Mouse (Mus musculus) forebrain, postnatal 0 days (tissue): Measurements from ENCODE around the gene Rad51b. TPM values are rescaled to one million over a fixed set of nuclear protein-coding genes. Genes with fewer than 3 reads are reported as not detected.

Source experiments
- ATAC-seq: fragments of 200-750 bp; cut with Nextera tagmentation; 2 replicates; pipeline ENCODE4 v1.8.0; 2017; ENCODE audit warnings: mild to moderate bottlenecking, moderate library complexity
- DNase-seq: peaks from one replicate; pipeline ENCODE4 v3.0.0-alpha.2; 2015
- H3K27ac ChIP-seq: fragments of 300-500 bp; sonication (generic); 2 replicates; pipeline ENCODE4 v1.5.1; 2014; ENCODE audit warnings: low read depth, mild to moderate bottlenecking, antibody characterized with exemption, low read length, moderate library complexity, mixed read lengths
- H3K27me3 ChIP-seq: fragments of 300-500 bp; sonication (generic); 2 replicates; pipeline ENCODE4 v1.6.1; 2014; ENCODE audit warnings: mild to moderate bottlenecking, low read length, mixed read lengths; ENCODE audit not compliant: insufficient read depth
- H3K36me3 ChIP-seq: fragments of 300-500 bp; sonication (generic); 2 replicates; pipeline ENCODE4 v1.6.1; 2014; ENCODE audit warnings: mild to moderate bottlenecking, moderate library complexity; ENCODE audit not compliant: insufficient read depth
- H3K4me1 ChIP-seq: fragments of 300-500 bp; sonication (generic); 2 replicates; pipeline ENCODE4 v1.6.1; 2014; ENCODE audit warnings: antibody characterized with exemption; ENCODE audit not compliant: insufficient read depth
- H3K4me2 ChIP-seq: fragments of 300-500 bp; sonication (generic); 2 replicates; pipeline ENCODE4 v1.6.1; 2014; ENCODE audit warnings: low read depth, mild to moderate bottlenecking, moderate library complexity
- H3K4me3 ChIP-seq: fragments of 300-500 bp; sonication (generic); 2 replicates; pipeline ENCODE4 v1.5.1; 2014; ENCODE audit warnings: low read depth, low read length, mixed read lengths
- H3K9ac ChIP-seq: fragments of 300-500 bp; sonication (generic); 2 replicates; pipeline ENCODE4 v1.6.1; 2014; ENCODE audit warnings: mild to moderate bottlenecking
- H3K9me3 ChIP-seq: fragments of 300-500 bp; sonication (generic); 2 replicates; pipeline ENCODE4 v1.6.1; 2016; ENCODE audit warnings: low read length
- CTCF ChIP-seq: sonication (generic); IDR thresholded peaks from 2 replicates; pipeline ENCODE4 v1.5.1; 2016; ENCODE audit warnings: antibody characterized with exemption, control low read depth, low read depth
- WGBS: fragments of 180-500 bp; shearing (Covaris S2); extraction: QIAGEN DNeasy Blood & Tissue Kit; methylation state at CpG from one replicate; pipeline ENCODE4 v1.1.7; 2014; 5-methylcytosine and 5-hydroxymethylcytosine counted together
- polyA plus RNA-seq: library from polyadenylated mRNA; unstranded; fragments of >200 nt; fragmentation: Nextera tagmentation; extraction: Ambion mirVana; gene quantifications from 2 replicates; pipeline ENCODE4 v1.2.1, GENCODE M21; 2015
- total RNA-seq: library from RNA; depleted of rRNA; stranded (reverse); fragments of >200 nt; gene quantifications from 2 replicates; pipeline ENCODE4 v1.2.3, GENCODE M21; 2014

Rad51b gene
- total and polyA plus RNA-seq, 2 experiments from 2014 or later, result 0.62 to 1.1 TPM

- H3K27me3 ChIP-seq, result no peaks in the 10 kb centered on the region
- H3K9me3 ChIP-seq, result no peaks in the 10 kb centered on the region
- no peak overlapping the region for H3K4me2 ChIP-seq
- no peak overlapping the region for H3K27ac ChIP-seq
- 17% methylated on average over 12 of the region's 12 CpGs for WGBS
- TF ChIP-seq CTCF, result no peak
- no peak overlapping the region for H3K9ac ChIP-seq
- H3K36me3 ChIP-seq, result no peaks in the 10 kb centered on the region
- H3K4me3 ChIP-seq, result no peak overlapping the region
- DNase-seq (no peak), ATAC-seq (no peak)
- no peaks in the 10 kb centered on the region for H3K4me1 ChIP-seq
Observed at GRCm38 (mm10) chr12:79455061-79455847, 158.2 kb downstream of the Rad51b start.

- Histone ChIP-seq H3K36me3 (no peaks in the 10 kb centered on the region), H3K4me2 (no peak overlapping the region), H3K27ac (no peak overlapping the region), H3K4me1 (no peaks in the 10 kb centered on the region), H3K4me3 (no peak overlapping the region), H3K9me3 (no peaks in the 10 kb centered on the region), H3K9ac (no peak overlapping the region), H3K27me3 (no peaks in the 10 kb centered on the region)
- no peak for ATAC-seq
- TF ChIP-seq CTCF, result no peak
- 10% methylated on average over 3 of the region's 3 CpGs for WGBS
- no peak for DNase-seq
Observed at GRCm38 (mm10) chr12:79455848-79456164, 158.7 kb downstream of the Rad51b start.

- TF ChIP-seq CTCF, result no peak
- ATAC-seq (no peak), DNase-seq (no peak)
- H3K4me1 ChIP-seq, result no peaks in the 10 kb centered on the region
- no peaks in the 10 kb centered on the region for H3K36me3 ChIP-seq
- H3K27ac ChIP-seq, result no peak overlapping the region
- H3K27me3 ChIP-seq, result no peaks in the 10 kb centered on the region
- H3K4me3 ChIP-seq, result no peak overlapping the region
- no peak overlapping the region for H3K4me2 ChIP-seq
- no peak overlapping the region for H3K9ac ChIP-seq
- no peaks in the 10 kb centered on the region for H3K9me3 ChIP-seq
- 71% methylated on average over 9 of the region's 9 CpGs for WGBS
Observed at GRCm38 (mm10) chr12:79456251-79456650, 159.2 kb downstream of the Rad51b start.

DNA sequence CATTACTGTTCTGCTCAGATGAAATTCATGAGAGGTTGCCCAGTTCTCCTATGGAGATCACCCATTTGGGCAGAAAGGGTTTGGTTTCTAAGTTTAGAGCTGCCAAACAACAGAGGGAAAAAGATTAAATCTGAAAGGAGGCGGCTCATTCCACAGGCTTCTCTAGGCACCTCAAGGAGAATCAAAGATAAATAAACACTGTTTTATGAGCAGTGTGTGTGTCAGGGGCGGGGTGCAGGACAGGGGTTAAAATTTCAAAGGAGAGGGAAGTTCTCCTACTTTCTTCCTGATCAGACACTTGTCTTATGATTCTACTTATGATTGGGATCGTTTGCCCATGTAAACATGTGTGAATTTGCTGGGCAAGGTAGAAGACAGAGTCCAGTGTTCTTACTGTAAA lies 166.3 kb downstream of the Rad51b start:
- no peaks in the 10 kb centered on the region for H3K36me3 ChIP-seq
- no peak for TF ChIP-seq CTCF
- DNase-seq (no peak), ATAC-seq (no peak)
- H3K27me3 ChIP-seq, result no peaks in the 10 kb centered on the region
- H3K4me2 ChIP-seq, result no peak overlapping the region
- WGBS, result 78% methylated on average over 3 of the region's 3 CpGs
- H3K9me3 ChIP-seq, result no peaks in the 10 kb centered on the region
- no peak overlapping the region for H3K4me3 ChIP-seq
- no peak overlapping the region for H3K9ac ChIP-seq
- H3K27ac ChIP-seq, result no peak overlapping the region
- H3K4me1 ChIP-seq, result no peaks in the 10 kb centered on the region

DNA sequence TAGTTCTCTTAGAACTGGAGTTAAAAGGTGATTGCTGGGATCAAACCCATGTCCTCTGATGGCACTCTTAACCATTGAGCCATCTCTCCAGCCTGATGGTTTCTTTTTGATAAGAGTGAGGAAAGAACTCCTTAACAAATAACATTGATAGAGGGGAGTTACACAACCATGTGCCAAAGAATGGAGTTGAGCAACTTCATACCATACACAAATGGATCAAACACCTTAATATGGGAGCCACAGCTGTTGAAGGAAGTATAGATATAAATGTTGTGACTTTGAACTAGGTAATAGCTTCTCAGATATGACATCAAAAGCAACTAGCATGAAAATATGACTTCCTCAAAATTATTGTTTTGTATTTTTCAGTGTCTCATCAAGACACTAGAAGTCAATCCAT lies 173.0 kb downstream of the Rad51b start:
- Histone ChIP-seq H3K27me3 (no peaks in the 10 kb centered on the region), H3K4me2 (no peak overlapping the region), H3K27ac (no peak overlapping the region), H3K4me1 (no peaks in the 10 kb centered on the region), H3K4me3 (no peak overlapping the region), H3K9me3 (no peaks in the 10 kb centered on the region), H3K36me3 (no peaks in the 10 kb centered on the region), H3K9ac (no peak overlapping the region)
- TF ChIP-seq CTCF, result no peak
- ATAC-seq (no peak), DNase-seq (no peak)

DNA sequence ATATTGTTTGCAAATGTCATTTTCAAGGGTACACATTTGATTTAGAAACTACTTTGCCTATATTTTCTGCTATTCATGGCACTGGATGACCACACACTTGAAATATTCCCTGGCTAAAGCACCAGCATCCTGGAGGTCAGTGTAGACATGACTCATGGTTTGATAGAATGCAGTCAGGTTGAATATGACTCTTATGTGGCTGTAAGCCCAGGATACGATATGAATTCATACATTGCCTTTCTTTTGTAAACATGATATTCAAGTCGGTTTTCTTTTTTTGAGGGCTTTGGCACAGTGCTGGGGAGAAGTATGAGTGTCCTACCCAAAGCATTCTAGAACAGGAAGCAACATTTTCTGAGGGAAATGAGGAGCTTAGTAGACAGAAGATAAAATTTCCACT lies 174.8 kb downstream of the Rad51b start:
- Histone ChIP-seq H3K4me3 (no peak overlapping the region), H3K27ac (no peak overlapping the region), H3K9me3 (no peaks in the 10 kb centered on the region), H3K36me3 (no peaks in the 10 kb centered on the region), H3K9ac (no peak overlapping the region), H3K27me3 (no peaks in the 10 kb centered on the region), H3K4me2 (no peak overlapping the region), H3K4me1 (no peaks in the 10 kb centered on the region)
- TF ChIP-seq CTCF, result no peak
- no peak for ATAC-seq
- DNase-seq, result no peak
- 90% methylated on average over 2 of the region's 2 CpGs for WGBS

GRCm38 (mm10) chr12:79476413-79477046 lies 179.4 kb downstream of the Rad51b start:
- Histone ChIP-seq H3K36me3 (no peaks in the 10 kb centered on the region), H3K4me3 (no peak overlapping the region), H3K4me1 (no peaks in the 10 kb centered on the region), H3K27me3 (no peaks in the 10 kb centered on the region), H3K27ac (no peak overlapping the region), H3K9ac (no peak overlapping the region), H3K4me2 (no peak overlapping the region), H3K9me3 (no peaks in the 10 kb centered on the region)
- no peak for TF ChIP-seq CTCF
- 54% methylated on average over 6 of the region's 6 CpGs for WGBS
- ATAC-seq, result no peak
- no peak for DNase-seq
